Mouse (Mus musculus) c-Kit-positive CD71-positive TER-119-positive erythroid progenitor cells, embryonic 14.5 days (primary cell): ENCODE measurements at regions not wholly inside any gene's neighbourhood (a gene's known extent, or its start where the extent isn't known, plus 50 kb on each side); places are given as distances from the start of the nearest gene placed in this dataset.

Experiments used
- DNase-seq: peaks from one replicate; pipeline ENCODE4 v3.0.0-alpha.2; 2013; ENCODE audit warnings: low spot score

DNA sequence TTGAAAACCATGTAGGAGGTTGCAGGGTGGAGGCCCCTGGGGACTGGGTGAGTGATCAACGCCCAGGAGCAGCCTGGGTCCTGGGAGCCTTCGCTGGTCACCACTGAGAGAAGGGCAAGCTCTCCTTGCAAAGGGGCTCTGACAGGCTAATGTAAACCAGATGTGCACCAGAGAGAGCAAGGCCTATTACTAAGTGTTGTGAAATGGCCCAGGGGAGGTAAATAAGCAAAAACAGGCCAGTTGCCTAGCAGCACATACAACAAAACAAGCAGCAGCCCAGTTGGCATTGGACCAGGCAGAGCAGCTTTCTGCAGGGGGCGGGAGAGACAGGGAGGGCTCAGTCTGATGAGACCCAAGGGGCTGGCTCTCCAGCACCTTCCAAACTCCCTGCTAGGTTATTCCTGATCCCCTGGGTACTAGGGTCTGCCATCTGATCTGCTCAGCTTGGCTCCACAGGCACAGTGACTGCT, 239.5 kb upstream of the Fggy start:
- no peak for DNase-seq

DNA sequence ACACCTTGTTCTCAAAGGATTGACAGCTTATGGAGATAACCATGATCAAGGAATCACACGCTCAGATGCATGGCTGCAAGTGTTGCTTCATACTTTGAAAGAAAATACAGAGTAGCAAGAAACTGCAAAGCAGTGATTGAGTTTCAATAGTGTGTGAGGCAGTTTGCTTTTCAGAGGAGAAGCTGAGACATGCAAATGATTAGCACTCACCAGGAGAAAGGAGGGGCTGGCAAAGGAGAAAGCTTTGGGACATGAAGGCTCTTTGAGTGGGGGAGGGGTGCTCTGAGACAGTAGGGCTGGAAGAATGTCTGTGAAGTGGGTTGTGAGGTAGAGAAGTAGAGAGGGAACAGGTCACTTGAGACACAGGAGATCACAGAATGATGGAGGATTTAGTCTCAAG, 238.7 kb upstream of the Fggy start:
- DNase-seq: no peak

DNA sequence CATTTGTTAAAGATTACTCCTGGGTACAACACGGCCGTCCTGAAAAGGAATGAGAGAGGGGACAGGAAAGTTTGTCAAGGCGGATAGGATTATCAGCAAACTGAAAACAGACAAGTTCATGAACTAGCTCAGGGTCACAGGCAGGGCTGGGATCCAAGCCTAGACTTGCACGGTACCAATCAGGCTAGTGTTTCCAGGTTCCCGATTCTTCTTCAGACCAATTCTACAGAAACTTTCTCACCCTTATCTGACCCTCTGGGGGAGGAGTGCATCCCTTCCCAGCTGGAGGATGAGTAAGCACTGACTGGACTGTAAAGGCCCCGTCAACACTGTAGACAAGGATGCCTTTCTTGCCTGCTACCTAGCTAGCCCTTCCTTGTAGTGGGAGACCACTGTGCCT, 238.3 kb upstream of the Fggy start:
- no peak for DNase-seq

DNA sequence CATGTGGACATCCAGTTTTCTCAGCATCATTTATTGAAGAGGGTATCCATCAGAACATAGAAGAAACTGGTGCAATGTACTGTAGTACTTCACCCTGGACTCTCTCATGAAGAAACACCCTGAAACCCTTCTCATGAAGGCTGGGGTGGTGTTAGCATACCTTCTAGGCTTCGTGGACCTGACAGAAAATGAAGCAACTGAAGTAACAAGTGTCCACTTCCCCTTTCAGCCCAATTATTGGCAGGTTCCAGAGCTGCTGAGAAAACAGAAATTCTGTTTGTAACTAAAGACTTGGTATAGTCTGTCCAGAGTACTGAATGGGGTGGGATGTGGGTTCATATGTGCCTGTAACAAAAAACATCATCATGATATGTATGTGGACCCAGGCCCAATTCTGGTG, 231.4 kb upstream of the Fggy start:
- no peak for DNase-seq

DNA sequence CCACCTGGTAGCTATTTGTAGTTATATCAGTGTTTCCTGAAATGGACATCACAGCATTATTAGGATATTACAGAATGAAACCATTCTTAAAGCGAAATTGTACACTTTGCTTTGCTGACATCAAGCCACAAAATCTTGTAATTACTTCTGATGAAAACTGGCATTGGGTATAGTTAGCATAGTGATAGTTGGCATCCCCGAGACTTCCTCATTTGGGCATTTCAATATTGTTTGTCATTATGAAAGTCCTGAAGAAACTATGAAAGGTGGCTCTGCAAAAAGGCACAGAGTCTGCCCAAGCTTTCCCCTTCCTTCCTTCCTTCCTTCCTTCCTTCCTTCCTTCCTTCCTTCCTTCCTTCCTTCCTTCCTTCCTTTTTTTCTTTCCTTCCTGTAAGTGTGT, 217.5 kb upstream of the Fggy start:
- no peak for DNase-seq

- no peak for DNase-seq
Measured at GRCm38 (mm10) chr4:95340926-95341325, 216.4 kb upstream of the Fggy start.

- no peak for DNase-seq
Measured at GRCm38 (mm10) chr4:95346722-95347197, 210.5 kb upstream of the Fggy start.

- DNase-seq: no peak
Measured at GRCm38 (mm10) chr4:95347436-95347835, 209.9 kb upstream of the Fggy start.

- no peak for DNase-seq
Measured at GRCm38 (mm10) chr4:95348405-95349123, 208.7 kb upstream of the Fggy start.

DNA sequence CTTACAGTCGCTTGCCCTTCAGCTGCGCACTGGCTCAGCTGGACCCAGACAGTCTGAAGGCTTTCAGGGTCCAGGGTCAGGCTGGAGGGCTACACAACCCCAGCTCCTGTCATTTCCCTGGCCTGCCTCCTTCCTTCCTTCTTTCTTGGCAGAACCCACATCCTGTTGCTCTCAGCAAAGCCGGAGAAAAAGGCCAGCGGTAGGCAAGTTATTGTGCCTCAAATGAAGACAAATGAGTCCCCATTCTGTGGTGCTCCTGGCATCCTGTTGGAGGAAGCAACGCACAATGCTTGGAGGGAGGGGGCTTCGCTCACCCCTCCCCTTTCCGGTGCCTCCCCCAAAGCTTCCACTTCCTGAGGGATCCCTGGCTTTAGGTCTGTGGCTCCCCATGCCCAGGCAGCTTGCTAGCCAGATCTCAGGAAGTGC, 203.4 kb upstream of the Fggy start:
- DNase-seq: no peak

GRCm38 (mm10) chr4:95358674-95359073, 198.6 kb upstream of the Fggy start:
- no peak for DNase-seq

DNA sequence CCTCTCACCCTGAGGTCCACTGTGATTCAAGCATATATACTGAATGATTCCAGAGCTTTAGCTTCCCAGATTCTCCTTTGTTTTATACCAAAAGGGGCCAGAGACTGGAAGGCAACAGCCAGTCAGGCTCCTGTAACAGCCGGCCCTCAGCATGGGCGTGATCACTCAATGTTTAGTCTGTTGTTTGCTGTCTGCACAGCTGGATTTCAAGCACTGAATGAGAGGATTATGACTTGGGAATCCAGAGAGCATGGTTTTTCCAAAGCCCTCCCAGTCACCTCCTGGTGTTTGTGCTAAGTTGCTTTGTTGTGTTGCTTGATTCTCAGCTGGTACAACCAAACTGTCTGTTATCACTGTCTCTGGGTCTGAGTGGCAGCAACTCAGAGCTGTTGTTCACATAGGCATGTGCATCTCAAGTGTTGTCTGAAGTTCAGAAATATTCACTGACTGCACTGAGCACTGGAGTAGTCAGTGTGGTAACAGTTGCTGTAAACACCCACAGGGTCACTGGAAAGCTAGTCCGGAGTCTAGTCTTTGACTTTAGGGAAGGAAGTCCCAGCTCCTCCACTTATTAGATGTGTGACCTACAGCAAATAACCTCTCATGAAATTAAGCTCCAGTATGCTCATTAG, 196.9 kb upstream of the Fggy start:
- no peak for DNase-seq

DNA sequence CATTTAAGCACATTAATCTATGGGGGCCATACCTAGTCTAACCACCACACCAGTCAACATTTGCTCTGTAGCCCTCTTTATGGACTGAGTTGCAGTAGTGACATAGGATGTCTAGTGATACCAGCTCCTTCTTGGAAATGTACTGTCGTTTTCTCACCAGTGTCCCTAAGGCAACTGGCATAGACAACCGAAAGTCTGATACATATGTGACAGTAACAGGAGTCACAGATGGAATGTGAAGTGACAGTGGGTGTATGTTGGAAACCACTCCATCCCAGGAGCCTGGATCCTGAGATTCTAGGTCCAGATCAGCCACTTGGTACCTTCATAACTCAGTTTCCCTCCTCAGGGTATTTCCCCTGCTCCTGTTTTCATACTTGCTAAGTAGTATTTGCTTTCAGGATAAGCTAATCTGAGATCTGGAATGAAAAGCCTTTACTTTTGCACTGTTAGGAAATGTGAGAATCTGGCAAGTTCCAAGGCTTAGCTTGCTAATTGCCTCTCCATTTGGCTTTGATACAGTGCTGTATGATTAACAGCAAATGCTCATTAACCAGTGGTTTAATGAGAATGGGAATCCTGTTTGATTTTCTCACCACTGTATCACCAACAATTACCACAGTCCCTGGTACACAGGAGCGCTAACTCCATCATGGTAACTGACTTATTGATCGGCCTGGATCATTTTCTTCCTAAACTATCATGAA, 192.8 kb upstream of the Fggy start:
- DNase-seq: no peak

DNA sequence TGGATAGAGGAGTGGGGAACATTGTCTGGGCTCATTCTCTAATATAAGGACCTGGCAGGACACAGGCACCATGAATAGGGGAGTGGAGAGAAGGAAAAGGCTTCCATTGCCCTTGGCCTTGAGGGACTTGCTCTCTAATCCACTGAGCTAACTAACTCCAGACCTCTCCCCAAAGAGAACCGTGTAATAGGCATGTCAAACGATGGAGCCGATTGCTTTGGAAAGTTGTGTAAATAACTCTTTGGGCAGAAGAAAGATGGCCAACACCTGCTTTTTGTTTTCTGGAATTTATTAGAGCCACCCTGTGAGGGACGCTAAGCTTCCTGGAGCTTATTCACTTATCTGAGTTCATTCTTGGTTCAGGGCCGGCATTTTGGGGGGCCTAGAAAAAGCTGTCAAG, 180.9 kb upstream of the Fggy start:
- no peak for DNase-seq

- DNase-seq: no peak
Measured at GRCm38 (mm10) chr4:95377222-95378134, 179.8 kb upstream of the Fggy start.

- no peak for DNase-seq
Measured at GRCm38 (mm10) chr4:95378645-95379044, 178.7 kb upstream of the Fggy start.

DNA sequence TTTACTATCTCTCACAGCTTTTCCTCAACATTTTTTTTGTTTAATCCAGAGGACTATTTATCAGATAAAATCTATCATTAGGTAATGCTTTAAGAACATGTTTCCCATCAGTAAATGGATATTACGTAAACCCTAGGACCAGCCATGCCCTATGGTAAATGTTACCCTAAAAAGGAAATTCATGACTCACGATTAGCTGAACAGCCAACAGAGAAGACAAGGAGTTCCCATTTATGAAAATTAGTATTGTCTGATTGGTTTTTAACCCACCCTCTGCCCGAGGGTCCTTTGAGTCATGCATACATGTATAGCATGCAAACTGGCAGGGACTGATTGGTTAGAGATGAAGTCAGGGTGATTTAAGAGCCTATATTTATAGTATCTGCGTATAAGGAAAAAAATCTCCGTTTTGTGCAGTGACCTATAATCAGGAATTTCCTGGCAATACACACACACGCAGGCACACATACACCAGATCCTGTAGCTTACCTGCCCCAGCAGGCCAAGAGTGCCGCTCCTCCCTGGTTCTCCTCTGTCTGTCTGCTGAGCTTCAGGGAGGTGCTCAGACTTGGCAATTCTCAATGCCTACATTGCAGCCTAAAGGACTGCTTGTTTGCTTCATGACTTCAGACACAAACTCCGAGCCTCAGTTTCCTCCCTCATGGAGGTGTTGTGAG, 174.0 kb upstream of the Fggy start:
- DNase-seq: no peak

- no peak for DNase-seq
Measured at GRCm38 (mm10) chr4:95385552-95385951, 171.8 kb upstream of the Fggy start.

GRCm38 (mm10) chr4:95386021-95386420, 171.3 kb upstream of the Fggy start:
- DNase-seq: no peak

- DNase-seq: no peak
Measured at GRCm38 (mm10) chr4:95388556-95388955, 168.8 kb upstream of the Fggy start.

DNA sequence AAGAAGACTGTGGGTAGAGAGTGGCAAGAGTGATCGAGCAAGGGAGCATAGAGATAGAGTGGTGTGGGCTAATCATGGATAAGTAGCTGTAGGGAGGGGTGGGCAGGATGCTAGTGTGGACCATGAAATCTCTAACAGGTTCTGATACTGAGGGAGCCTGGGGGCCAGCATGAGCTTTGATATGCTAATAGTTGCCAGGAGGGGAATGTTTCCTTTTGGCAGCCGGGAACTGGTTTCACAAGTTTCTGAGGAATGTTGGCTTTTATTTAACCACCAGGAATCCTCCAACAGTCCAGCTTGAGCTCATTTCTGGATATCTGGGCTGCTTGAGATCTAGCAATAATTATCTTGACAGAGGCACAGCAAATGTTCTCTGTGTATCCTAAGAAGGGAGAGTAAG, 167.7 kb upstream of the Fggy start:
- no peak for DNase-seq
